Mouse (Mus musculus): ENCODE data around the gene Kcnj14.

DNA sequence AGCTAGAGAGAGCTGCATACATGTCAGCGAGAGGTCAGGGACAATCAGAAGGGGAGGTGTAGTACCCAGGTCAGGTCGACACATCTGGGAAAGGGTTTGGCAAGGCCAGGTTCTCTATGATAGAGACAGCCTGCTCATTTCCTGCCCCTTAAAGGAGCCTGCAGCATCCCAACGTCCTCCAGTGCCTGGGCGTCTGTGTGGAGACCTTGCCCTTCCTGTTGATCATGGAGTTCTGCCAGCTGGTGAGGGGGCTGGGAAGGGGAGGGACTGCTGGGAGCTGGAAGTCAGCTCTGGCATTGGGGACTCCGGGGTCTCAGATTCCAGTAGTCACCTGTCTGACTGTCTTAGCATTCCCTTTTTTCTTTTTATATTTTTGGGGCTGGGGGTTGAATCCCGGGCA lies 33.9 kb downstream of the Kcnj14 start:
- TF ChIP-seq GATA1 (IDR thresholded peaks at IDR 0.05; ENCODE audit: low read length) (no peak), TAL1 (IDR thresholded peaks at IDR 0.05; ENCODE audit: low read length) (no peak)

All from erythroblast, embryonic 14.5 days (primary cell).